Mouse (Mus musculus) Patski (cell line): ENCODE measurements around the gene Tnfaip3. TPM values are rescaled to one million over a fixed set of nuclear protein-coding genes. Genes with fewer than 3 reads are reported as not detected.

Experiments used
- ATAC-seq: fragments of 100-300 bp; one replicate; pipeline ENCODE4 v1.8.0; 2021
- CTCF ChIA-PET: fragments of 350-600 bp; sonication (Branson Sonifier 250); formaldehyde crosslinking; loops from one replicate; lab custom pipeline; 2022; ENCODE audit warnings: inconsistent platforms; lab: Charles Lee
- POLR2A ChIA-PET: fragments of 350-600 bp; sonication (Branson Sonifier 250); formaldehyde crosslinking; loops from one replicate; lab custom pipeline; 2022; ENCODE audit warnings: antibody characterized with exemption, inconsistent platforms; lab: Charles Lee
- DNase-seq: peaks from one replicate; pipeline ENCODE4 v3.0.0-alpha.2; 2011; ENCODE audit warnings: low read depth, low spot score
- H3K27me3 ChIP-seq: fragments of 371-371 bp; one replicate; pipeline ENCODE4 v1.5.1; 2021
- CTCF ChIP-seq: fragments of 100-300 bp; IDR thresholded peaks from one replicate; pipeline ENCODE4 v1.5.1; 2021
- in situ Hi-C: fragments of 300-500 bp; cut with MboI; formaldehyde crosslinking; loops from 3 replicates; pipeline ENCODE4 v1.11.1; 2018; ENCODE audit warnings: low pct_unique_long_range_greater_than_20kb, mixed read lengths
- polyA plus RNA-seq: library from polyadenylated mRNA; unstranded; gene quantifications from one replicate; pipeline ENCODE4 v1.2.3, GENCODE M21; 2021

The Tnfaip3 gene
- polyA plus RNA-seq, 1 experiment from 2014 or later = 13.7 TPM

DNA sequence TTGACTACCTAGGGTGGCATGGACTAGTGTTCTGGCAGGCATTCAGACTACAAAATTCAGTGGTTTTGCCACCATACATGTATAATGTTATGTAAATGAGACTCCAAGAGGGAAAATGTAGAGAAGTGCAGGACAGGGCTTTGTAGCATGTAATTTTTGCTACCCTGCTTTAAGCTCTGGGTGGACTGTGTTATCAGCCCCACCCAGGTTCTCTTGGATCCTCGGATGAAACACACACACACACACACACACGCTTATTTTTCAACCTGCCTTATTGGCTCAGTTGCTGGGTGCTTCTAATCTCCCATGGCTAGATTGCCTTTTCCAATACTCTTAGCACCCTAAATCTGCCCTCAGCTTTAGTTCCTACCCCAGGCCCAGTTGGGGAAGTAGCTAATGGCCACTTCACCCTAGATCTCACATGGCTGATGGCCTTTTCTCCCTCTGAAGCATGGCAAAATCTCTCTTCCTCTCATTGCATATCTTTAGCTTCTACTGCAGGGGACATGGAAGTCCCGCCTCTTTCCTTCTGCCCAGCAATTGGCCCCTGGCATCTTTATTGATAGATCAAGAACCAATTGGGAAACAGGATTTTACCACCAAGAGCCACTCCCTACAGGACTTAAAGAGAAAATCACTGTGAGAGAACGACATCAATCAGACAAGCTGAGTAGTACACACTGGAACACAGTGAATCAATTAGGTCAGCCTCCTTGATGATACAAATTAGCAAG is 28.2 kb upstream of the Tnfaip3 start:
- DNase-seq (no peak), ATAC-seq (peak; percentile 60)
- TF ChIP-seq CTCF = no peak
- in situ Hi-C loops = no loop called here
- no peaks in the 10 kb centered on the region for H3K27me3 ChIP-seq
- CTCF ChIA-PET = interaction anchor here (1.2 to 1.5 kb wide), 2 partner anchors 16 to 149 kb away, joined by 4 read pairs; no protein-coding TSS in a partner anchor
- POLR2A ChIA-PET = interaction anchor here (0.6 kb wide), 1 partner anchor 79 kb away, joined by 3 read pairs; no protein-coding TSS in a partner anchor

GRCm38 (mm10) chr10:19040147-19040546 is 24.7 kb upstream of the Tnfaip3 start:
- POLR2A ChIA-PET = no interaction called here
- in situ Hi-C loops = no loop called here
- no peaks in the 10 kb centered on the region for H3K27me3 ChIP-seq
- TF ChIP-seq CTCF = no peak
- CTCF ChIA-PET = interaction anchor here (2.1 kb wide), 1 partner anchor 25 kb away, joined by 5 read pairs; the partner anchor contains the start of gene Tnfaip3
- ATAC-seq (no peak), DNase-seq (no peak)

DNA sequence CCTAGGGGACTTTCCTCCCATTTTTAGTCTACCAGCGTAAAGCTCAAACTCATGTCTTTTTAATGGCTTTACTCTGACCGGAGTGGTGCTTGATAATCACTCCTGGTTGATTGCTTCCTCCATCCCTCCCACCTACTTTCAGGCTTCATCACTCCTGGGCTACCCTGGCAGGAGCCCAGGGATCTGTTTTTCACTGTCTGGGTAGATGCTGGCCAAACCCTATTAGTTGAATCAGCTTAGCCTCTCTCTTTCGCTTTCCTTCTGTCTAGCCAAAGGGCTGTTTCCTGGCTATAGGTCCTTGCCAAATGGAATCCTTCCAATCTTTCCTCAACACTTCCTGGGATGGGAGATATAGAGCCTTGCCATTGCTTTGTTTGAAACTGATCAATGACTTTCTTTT is 19.3 kb upstream of the Tnfaip3 start:
- TF ChIP-seq CTCF = no peak
- DNase-seq (no peak), ATAC-seq (no peak)
- CTCF ChIA-PET = interaction anchor here (2.0 kb wide), 1 partner anchor 18 kb away, joined by 4 read pairs; no protein-coding TSS in a partner anchor
- no peaks in the 10 kb centered on the region for H3K27me3 ChIP-seq
- in situ Hi-C loops = no loop called here
- POLR2A ChIA-PET = no interaction called here

GRCm38 (mm10) chr10:19033696-19034095 is 18.2 kb upstream of the Tnfaip3 start:
- no peaks in the 10 kb centered on the region for H3K27me3 ChIP-seq
- DNase-seq = no peak
- no peak for TF ChIP-seq CTCF
- in situ Hi-C loops = no loop called here
- POLR2A ChIA-PET = interaction anchor here (0.6 kb wide), 1 partner anchor 18 kb away, joined by 3 read pairs; no protein-coding TSS in a partner anchor
- CTCF ChIA-PET = interaction anchor here (2.0 kb wide), 1 partner anchor 19 kb away, joined by 4 read pairs; no protein-coding TSS in a partner anchor
- no peak for ATAC-seq

DNA sequence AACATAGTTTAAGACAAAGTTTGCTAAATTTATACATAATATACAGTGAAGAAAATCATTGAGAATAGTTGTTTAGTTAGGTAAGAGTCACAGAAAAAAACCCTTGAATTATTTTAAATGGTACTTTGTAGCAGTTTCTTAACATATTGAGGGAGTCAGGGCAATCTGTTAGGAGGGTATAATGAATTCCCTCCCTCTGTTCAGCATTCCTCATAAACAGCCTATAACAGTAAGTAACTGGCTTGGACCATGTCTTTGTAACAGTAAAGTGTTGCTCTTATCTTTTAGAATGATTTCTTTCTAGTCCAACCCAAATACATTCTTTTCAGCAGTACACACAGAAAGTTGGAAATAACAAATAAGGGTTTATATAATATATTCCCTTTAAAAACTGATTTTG is 16.4 kb upstream of the Tnfaip3 start:
- no peak for TF ChIP-seq CTCF
- in situ Hi-C loops = no loop called here
- CTCF ChIA-PET = no interaction called here
- POLR2A ChIA-PET = no interaction called here
- H3K27me3 ChIP-seq = no peaks in the 10 kb centered on the region
- ATAC-seq (no peak), DNase-seq (no peak)

- DNase-seq (no peak), ATAC-seq (no peak)
- CTCF ChIA-PET = no interaction called here
- in situ Hi-C loops = no loop called here
- TF ChIP-seq CTCF = no peak
- POLR2A ChIA-PET = no interaction called here
- H3K27me3 ChIP-seq = no peaks in the 10 kb centered on the region
Measured at GRCm38 (mm10) chr10:19030628-19031027, 15.2 kb upstream of the Tnfaip3 start.

DNA sequence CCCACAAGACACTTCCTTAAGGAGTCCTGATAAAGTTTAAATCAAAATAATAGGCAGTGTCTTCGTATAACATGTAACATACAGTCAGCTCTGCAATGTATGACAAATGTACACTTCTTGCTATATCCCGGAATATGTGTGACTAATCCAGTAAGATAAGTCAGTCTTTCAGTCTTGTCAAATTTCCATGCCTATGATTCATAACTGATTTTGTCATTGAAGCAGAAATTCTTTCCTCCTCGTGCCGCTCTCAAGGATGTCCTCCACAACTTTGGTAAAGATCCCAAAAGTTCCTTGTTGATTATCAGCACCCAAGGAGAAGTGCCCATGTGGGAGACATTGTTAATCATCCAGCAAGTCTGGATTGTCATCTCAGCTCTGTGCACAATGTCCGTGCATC is 11.3 kb upstream of the Tnfaip3 start:
- ChIA-PET CTCF (no interaction called here), POLR2A (interaction anchor here (1.2 kb wide), 1 partner anchor 11 kb away, joined by 3 read pairs; the partner anchor contains the start of gene Tnfaip3)
- no peaks in the 10 kb centered on the region for H3K27me3 ChIP-seq
- TF ChIP-seq CTCF = no peak
- no peak for ATAC-seq
- in situ Hi-C loops = no loop called here
- no peak for DNase-seq

GRCm38 (mm10) chr10:19024353-19024752 is 8.9 kb upstream of the Tnfaip3 start:
- CTCF ChIA-PET = interaction anchor here (1.8 kb wide), 1 partner anchor 12 kb away, joined by 6 read pairs; no protein-coding TSS in a partner anchor

GRCm38 (mm10) chr10:19023622-19024326 is 8.3 kb upstream of the Tnfaip3 start:
- ATAC-seq (no peak), DNase-seq (no peak)
- in situ Hi-C loops = no loop called here
- POLR2A ChIA-PET = interaction anchor here (1.7 kb wide), 1 partner anchor 162 kb away, joined by 4 read pairs; no protein-coding TSS in a partner anchor
- no peak for TF ChIP-seq CTCF
- H3K27me3 ChIP-seq = no peaks in the 10 kb centered on the region
- CTCF ChIA-PET = interaction anchor here (1.2 to 1.8 kb wide), 2 partner anchors 8 to 12 kb away, joined by 4 to 6 read pairs; partner anchors contain the start of gene Tnfaip3

More at GRCm38 (mm10) chr10:19024353-19024752, 8.9 kb upstream of the Tnfaip3 start:
- POLR2A ChIA-PET = interaction anchor here (1.1 kb wide), 1 partner anchor 10 kb away, joined by 3 read pairs; no protein-coding TSS in a partner anchor
- H3K27me3 ChIP-seq = no peaks in the 10 kb centered on the region
- DNase-seq (no peak), ATAC-seq (no peak)
- in situ Hi-C loops = no loop called here
- no peak for TF ChIP-seq CTCF

DNA sequence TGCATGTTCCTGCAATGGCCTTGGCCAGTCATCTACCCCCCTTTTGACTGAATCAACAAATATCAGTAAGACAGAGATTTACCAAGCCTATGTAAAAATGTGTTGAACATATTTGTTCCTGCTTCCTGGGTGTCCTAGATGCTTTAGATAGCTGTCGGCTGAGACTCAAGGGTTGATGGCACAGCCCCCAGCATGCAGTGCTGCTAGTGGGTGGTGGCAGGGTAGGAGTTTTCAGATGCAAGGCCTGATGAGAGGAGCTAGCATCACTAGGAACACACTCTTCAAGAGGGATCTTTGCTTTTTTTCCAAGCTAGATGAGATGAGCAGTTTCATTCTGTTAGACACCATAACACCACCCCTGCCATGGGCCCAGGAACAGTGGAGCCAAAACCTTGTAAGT is 6.8 kb upstream of the Tnfaip3 start:
- no peak for TF ChIP-seq CTCF
- in situ Hi-C loops = no loop called here
- no peaks in the 10 kb centered on the region for H3K27me3 ChIP-seq
- ChIA-PET CTCF (interaction anchor here (1.4 kb wide), 1 partner anchor 25 kb away, joined by 3 read pairs; no protein-coding TSS in a partner anchor), POLR2A (interaction anchor here (0.7 to 1.7 kb wide), 3 partner anchors 8 to 223 kb away, joined by 3 to 6 read pairs (median 4); no protein-coding TSS in a partner anchor)
- DNase-seq = no peak
- ATAC-seq = no peak
